Mouse (Mus musculus) bone marrow macrophage, adult 2 months (primary cell): ENCODE measurements at regions not wholly inside any gene's neighbourhood (a gene's known extent, or its start where the extent isn't known, plus 50 kb on each side); places are given as distances from the start of the nearest gene placed in this dataset.

Experiments
- CTCF ChIP-seq: IDR thresholded peaks from 2 replicates; pipeline ENCODE4 v1.5.1; 2012; ENCODE audit warnings: low read depth, mild to moderate bottlenecking, low read length, moderate library complexity
- POLR2A ChIP-seq: IDR thresholded peaks from 2 replicates; pipeline ENCODE4 v1.6.1; 2012; ENCODE audit warnings: mild to moderate bottlenecking, low read depth, low read length, borderline replicate concordance

DNA sequence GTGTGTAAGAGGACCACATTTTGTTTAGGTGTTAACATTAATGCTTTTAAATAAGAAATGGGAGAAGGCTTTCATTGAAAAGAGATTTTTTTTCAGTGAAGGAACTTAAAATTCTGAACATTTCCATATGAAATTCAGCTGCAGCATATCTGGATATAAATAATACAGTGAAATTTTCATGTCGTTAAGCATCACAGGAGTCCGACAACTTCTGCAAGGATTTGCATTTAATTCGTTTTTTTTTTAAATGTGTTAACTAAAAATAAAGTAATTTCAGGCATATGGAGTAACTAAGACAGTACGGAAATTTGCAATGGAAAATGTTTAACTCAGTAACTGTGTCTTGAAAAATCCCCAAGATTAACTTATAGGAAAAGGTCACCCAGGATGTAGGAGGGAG, 351.5 kb downstream of the Phkb start:
- TF ChIP-seq POLR2A (no peak), CTCF (no peak)
